Mouse (Mus musculus) mouse trophoblast stem cell (cell line): ENCODE measurements around the gene Myh9.
"Not testable (repeated sequence)": the region's sequence is repeated elsewhere in the genome, so short reads cannot be mapped to it uniquely, and the experiment has no call there.

Source experiments
- in situ Hi-C, 2 experiments: fragments of 300-500 bp; cut with MseI, MboI; formaldehyde crosslinking; loops; 2 replicates in 1 of 2; 3 replicates in 1 of 2; pipeline ENCODE4 v1.15.1; 2025

The Myh9 gene

DNA sequence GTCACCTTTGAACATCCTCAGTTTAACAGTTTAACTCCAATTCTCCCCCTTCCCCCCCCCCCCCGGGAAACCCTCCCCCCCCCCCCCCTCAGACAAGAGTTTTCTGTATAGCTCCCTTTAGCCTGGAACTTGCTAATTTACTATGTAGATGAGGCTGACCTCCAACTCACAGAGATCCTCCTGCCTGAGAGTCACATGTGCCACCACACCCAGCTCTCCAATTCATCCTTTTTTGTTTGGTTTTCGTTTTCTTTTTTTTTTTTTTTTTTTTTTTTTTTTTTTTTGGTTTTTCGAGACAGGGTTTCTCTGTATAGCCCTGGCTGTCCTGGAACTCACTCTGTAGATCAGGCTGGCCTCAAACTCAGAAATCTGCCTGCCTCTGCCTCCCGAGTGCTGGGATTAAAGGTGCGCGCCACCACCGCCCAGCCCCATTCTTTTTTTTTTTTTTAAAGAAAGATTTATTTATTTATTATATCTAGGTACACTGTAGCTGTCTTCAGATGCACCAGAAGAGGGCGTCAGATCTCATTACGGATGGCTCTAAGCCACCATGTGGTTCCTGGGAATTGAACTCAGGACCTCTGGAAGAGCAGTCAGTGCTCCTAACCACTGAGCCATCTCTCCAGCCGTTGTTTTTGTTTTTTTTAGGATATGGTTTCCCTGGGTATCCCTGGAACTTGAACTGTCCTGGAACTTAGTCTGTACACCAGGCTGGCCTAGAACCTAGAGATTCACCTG, 25.4 kb upstream of the Myh9 start:
- in situ Hi-C loops: not testable (repeated sequence)

DNA sequence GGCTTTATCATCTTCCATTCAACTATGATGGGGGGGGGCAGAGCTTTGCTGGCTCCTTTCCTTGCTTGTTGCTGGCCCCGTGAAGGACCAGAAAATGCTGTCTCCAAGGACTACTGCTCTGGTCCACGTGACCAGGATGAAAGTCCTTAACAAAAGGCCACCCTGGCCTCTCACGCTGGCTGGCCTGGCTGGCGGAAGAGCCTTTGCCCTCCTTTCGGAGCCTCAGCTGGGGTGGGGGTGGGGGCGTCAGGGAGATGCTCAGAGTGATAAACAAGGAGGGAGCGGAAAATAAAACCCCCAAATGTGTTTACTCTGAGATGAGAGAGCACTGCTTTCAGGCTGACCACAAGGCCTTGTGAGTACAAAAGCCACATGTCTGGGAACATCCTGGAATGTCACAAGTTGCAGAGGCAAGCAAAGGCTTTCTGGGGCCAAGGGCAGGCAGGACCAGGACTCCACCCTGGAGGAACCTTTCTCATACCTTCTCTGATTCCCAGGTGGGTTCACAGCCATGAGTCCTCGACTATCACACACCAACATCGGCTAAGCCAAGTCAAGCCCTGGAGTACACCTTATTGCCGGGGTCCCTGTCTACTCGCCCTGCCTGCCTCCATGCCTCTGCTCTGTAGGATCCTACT, 24.7 kb upstream of the Myh9 start:
- in situ Hi-C loops: no loop called here

GRCm38 (mm10) chr15:77864063-77864758, 22.2 kb upstream of the Myh9 start:
- in situ Hi-C loops: no loop called here

DNA sequence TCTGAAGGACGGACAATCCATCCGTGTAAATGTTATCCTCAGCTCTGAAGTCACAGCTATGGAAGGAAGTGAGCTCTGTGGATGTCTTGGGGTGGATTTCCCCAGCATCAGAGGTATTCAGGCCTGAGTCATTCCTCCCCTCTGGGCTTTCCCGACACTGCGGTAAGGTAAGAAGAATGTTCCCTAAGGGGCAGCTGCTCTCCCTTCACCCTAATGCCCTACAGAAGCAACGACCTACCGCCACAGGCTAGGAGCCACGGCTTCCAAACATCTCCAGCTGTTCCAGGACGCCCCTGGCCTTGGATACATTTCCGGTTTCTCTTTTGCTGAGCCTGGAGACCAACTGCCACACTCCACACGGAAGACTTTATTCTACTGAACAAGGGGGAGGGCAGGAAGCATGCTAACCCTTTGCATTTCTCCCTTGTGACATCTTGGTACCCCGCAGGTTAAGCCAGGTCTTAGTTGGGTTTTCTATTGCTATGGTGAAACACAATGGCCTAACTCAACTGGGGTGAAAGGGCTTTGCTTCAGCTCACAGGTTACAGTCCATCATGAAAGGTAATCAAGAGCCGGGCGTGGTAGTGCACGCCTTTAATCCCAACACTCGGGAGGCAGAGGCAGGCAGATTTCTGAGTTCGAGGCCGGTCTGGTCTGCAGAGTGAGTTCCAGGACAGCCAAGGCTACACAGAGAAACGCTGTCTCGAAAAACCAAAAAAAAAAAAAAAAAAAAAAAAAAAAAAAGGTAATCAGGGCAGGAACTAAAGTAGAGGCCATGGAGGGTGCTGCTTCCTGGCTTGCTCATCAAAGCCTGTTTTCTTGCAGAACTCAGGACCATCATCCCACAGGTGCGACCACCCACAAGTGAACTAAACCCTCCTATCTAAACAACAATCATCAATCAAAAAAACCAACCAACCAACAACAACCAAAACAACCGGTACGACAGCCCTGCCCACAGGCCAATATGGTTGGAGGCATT, 21.3 kb upstream of the Myh9 start:
- in situ Hi-C loops: no loop called here

DNA sequence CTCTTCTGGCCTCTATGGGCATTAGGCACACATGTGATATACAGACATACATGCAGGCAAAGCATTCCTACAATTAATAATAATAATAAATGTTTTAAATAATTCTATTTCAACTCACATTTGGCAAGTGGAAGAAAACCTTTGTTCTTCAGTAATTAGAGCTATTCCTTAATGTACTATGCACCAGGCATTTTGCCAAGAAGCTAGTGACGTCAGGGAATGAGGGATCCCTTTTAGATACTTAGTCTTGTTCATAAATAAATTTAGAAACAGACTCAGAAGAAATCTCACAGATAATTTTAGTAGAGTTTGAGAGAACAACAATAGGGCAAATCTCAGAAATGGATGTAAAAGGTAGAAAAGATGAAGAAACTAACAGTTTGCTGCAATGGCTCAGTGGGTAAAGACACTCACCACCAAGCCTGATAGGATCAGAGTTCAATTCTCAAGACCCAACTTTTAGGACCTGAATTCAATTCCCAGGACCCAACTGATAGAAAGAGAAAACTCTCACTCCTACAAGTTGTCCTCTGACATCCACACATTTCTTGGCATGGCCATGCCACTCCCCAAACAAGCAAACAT, 18.2 kb upstream of the Myh9 start:
- in situ Hi-C loops: no loop called here

GRCm38 (mm10) chr15:77857662-77858156, 15.7 kb upstream of the Myh9 start:
- in situ Hi-C loops: no loop called here

GRCm38 (mm10) chr15:77856541-77856940, 14.6 kb upstream of the Myh9 start:
- in situ Hi-C loops: no loop called here

DNA sequence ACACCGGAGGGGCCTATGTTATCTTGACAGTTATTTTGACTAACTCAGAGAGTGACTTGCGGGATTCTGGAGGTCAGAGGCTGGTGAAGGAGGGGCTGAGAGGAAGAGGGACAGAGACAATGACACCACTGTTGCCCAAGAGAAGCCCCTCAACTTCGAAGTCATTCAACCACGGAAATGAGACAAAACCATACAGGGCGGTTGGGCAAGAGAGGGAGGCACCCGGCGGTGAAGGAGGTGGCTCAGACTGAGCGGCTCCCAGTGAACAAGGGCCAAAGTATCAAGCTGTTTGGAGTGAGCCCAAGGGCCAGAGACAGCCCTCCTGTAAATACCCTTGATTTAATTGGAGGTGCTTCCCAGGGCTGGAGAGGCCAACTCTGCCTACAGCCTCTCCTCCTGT, 13.3 kb upstream of the Myh9 start:
- in situ Hi-C loops: no loop called here

GRCm38 (mm10) chr15:77852001-77852400, 10.0 kb upstream of the Myh9 start:
- in situ Hi-C loops: no loop called here

GRCm38 (mm10) chr15:77851136-77851535, 9.2 kb upstream of the Myh9 start:
- in situ Hi-C loops: no loop called here

- in situ Hi-C loops: loop anchor here in 1 of 2 experiments (10.0 kb wide), 1 partner anchor 65 kb away; no protein-coding TSS in a partner anchor
Observed at GRCm38 (mm10) chr15:77849572-77850229, 7.7 kb upstream of the Myh9 start.

- in situ Hi-C loops: loop anchor here in 1 of 2 experiments (10.0 kb wide), 1 partner anchor 66 kb away; no protein-coding TSS in a partner anchor
Observed at GRCm38 (mm10) chr15:77849039-77849436, 7.1 kb upstream of the Myh9 start.

GRCm38 (mm10) chr15:77848415-77849038, 6.6 kb upstream of the Myh9 start:
- in situ Hi-C loops: loop anchor here in 1 of 2 experiments (10.0 kb wide), 1 partner anchor 66 kb away; no protein-coding TSS in a partner anchor

GRCm38 (mm10) chr15:77847826-77848225, 5.9 kb upstream of the Myh9 start:
- in situ Hi-C loops: loop anchor here in 1 of 2 experiments (10.0 kb wide), 1 partner anchor 67 kb away; no protein-coding TSS in a partner anchor

- in situ Hi-C loops: loop anchor here in 1 of 2 experiments (10.0 kb wide), 1 partner anchor 68 kb away; no protein-coding TSS in a partner anchor
Observed at GRCm38 (mm10) chr15:77847108-77847507, 5.1 kb upstream of the Myh9 start.

DNA sequence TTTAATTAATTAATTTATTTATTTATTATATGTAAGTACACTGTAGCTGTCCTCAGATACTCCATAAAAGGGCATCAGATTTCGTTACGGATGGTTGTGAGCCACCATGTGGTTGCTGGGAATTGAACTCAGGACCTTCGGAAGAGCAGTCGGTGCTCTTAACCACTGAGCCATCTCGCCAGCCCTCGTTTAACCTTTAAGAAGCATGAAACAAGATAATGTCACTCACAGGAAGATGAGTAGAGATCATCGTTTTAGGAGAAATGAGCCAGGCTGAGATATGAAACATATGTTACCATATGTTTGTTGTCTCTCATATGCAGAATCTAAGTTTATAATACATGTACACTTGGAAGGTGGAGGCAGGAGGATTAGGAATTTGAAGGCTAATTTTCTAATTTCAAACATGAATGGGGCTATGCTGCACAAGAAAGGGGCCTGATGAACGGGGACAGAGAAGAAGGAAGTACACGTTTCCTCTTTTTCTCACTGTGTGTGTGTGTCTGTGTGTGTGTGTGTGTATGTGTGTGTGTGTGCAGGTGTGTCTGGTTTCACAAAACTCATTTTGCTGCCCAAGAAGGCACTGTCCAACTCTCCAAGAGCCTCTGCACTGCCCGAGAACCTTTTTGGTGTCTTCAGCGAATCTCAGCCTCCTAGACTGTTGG, 4.1 kb upstream of the Myh9 start:
- in situ Hi-C loops: loop anchor here in 1 of 2 experiments (10.0 kb wide), 1 partner anchor 69 kb away; no protein-coding TSS in a partner anchor

DNA sequence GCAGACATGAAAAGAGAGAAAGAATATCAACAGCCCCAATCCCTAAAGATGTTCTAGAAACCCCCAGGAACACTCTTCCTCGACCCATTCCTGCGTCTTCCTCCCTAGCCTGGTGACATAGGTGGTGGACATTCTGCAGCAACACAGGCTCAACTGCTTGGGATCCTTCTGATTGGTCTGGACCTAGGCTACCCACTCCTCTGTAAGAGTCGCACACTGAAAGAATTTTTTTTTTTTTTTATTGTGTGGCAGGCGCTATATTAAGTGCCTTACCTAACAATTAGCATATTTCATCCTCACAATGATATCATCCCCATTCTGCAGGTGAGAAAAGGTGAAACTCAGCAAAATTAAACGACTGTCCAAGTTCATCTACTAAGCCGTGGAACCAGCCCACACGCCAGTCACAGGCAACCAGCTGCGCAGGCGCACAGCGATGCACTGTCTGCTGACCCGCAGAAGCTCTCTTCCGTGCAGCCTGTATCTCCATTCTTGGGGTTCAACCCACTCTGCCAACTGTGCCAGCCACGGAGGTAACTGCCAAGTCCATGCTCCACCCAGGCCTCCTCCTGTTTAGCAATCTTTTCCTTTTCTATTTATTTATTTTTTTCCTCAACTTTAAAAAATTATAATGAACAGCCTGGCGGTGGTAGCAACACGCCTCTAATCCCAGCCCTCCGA, 3.1 kb upstream of the Myh9 start:
- in situ Hi-C loops: loop anchor here in 1 of 2 experiments (10.0 kb wide), 1 partner anchor 70 kb away; no protein-coding TSS in a partner anchor

- in situ Hi-C loops: loop anchor here in 1 of 2 experiments (10.0 kb wide), 1 partner anchor 71 kb away; no protein-coding TSS in a partner anchor
Observed at GRCm38 (mm10) chr15:77844048-77844447, 2.1 kb upstream of the Myh9 start.
